Mouse (Mus musculus) thymus, postnatal 36 days (tissue): ENCODE results near the gene Gm20388.

Experiments used
- DNase-seq, 2 experiments: peaks; one replicate each; pipeline ENCODE4 v3.0.0; 2022; ENCODE audit warnings: mixed read lengths in 2 of 2

Gene Gm20388

DNA sequence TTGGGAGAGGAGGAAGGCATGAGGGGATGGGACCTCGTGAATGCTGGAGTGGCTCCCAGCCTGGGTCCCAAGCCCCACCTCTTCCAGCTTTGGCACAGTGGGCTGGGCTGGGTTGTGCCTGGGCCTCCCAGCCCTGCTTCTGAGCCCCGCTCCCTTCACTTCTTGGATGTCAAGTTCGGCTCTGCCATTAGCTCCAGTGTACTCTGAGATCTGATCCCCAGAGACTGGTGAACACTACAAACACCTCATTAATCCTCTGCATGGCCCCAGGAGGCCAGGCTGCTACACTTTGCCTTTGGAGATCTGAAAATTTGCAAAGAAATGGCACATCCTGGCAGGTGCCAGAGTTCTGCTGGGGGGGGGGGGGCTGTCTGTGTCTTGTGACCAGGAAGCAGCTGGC is 1858.5 kb downstream of the Gm20388 start:
- DNase-seq = no peak

DNA sequence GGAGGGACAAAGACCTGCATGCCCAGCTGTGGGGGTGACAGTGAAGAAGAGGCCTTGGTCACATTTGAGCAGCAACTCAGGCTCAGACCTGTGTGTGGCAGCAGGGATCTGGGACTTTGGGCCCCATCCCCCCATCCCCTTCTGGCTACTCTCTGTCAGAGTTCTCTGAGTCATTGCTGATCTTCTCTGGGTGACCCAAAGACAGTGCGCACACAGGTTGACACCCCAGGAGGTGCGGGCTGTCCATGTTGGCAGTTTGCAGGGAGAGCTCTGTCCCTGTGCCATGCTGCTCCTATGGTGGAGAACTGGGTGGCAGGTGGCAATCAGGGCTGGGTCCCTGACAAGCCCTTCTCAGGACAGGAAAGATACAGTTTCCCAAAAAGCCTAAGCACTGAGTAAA is 1859.0 kb downstream of the Gm20388 start:
- no peak for DNase-seq

DNA sequence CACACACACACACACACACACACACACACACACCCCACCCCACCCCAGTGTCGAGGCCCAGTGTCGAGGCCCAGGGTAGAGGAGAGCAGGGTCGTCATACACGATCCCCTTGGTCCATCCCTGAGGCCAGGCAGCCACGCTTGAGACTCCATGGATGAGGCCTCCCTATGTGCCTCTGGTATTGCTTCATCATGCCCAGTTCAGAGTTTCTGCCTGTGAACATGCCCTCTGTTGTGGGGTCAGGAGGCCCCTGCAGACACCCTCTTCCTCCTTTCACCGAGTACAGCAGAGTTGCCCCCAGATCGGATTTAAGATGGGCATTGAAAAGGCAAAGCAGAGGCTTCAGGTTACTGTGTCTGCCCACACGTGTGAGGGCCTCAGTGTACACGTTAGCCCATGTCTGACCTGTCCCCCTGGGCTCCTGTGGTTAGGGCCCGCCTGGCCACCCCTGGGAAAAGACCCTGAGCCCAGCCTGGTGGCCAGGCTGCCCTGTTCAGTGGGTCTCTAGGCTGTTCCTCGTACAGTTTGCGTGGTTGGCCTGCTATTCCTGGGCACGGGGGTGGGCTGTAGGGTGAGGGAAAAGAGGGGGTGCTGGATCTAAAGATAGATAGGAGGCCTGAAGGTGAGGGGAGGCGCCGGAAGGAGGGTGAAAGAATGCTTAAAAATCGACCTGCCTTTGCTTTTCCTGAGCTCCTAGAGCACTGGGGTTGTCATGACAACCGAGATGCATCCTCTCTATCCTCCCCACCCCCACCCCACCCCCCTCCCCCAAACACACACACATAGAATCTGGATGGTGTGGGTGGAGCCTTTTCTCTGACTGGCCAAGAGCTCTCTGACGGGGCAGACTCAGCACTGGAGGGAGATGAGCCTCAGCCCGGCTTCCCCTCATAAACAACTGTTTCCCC is 1860.5 kb downstream of the Gm20388 start:
- no peak for DNase-seq

DNA sequence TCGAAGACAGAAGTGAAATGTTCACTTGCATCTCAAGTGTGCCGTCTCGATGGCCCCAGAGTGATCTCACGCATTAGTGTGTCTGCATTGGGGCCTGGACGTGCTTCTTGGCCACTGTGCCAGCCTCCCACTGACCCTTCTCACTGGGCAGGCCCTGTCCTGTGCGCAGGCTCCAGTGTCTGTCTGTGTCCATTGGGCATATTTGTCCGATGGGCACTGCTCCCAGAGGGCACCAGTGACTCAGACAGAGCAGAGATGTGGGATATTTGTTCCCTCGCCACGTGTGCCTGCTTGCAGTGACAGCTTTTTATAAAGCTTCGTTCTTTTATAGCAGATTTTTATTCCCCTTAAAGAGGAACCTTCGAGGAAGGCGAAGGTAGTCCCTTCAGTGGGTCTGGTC is 1863.2 kb downstream of the Gm20388 start:
- DNase-seq = no peak

DNA sequence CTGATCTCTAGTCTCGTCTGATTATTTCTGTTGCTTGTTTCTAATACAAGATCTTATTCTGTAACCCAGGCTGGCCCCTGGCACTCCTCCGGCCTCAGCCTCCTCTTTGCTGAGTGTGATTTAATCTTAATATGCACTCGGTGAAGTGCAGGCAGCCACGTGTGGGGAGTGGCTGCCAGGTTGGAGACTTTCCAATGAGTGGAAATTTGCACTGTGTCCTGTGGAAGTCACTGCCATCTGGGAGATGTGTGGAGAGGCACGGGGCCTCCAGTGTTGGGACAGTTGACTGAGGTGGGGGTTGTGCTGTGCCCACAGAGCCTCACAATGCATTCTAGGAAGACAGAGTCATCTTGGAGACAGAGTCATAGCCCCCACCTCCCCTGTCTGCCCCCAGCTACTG is 1871.9 kb downstream of the Gm20388 start:
- no peak for DNase-seq

DNA sequence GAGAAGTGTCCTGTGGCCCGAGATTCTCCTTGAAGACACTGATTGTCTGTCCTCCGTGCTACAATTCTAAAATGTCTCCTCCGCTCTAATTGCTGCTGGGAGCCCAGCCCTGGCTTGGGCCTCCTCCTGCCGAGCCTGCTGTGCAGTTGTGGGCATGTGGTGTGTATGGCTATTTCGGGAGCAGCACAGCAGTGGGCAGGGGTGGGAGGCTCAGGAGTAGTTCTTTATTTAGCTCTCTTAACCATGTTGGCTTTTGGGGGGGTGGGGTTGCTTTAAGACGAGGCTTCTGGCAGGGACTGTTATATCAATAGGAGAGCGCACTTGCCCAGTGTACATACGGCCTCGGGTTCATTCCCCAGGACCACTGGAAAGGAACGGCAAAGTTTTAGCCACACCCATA is 1875.9 kb downstream of the Gm20388 start:
- DNase-seq = no peak

DNA sequence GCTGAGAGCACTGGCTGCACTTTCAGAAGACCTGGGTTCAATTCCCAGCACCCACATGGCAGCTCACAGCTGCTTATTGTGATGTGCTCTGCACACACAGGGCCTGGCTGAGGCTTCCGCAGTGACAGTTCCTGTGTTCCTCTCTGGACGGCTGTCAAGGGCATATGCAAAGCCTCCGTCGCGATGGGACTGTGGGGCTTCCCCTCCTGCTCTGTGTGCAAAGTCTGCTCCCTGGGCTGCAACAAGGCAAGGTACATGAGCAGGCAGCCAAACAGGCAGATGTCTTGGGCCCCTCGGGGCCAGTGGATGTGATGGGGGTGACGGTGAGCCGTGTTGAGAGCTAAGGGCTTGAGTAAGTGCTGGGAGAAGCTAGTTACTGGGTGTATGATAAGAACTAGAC is 1878.1 kb downstream of the Gm20388 start:
- DNase-seq = no peak

DNA sequence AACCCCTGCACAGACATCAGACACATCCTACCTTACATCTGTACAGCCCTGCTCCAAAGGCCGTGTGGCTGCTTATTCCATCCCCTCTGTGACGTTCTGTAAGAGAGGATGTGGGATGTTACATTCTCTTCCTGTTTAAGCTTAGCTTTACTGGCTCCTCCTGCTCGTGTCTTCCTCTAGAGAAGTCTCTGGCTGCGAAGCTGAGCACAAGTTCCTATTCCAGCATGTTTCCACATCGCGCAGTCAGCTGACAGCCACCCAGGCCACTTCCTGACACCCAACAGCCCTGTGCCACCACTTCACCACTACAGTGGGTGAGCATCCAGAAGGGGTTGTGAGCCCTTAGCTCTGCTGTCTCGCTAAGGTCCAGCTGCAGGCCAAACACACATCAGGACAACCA is 1881.5 kb downstream of the Gm20388 start:
- DNase-seq = no peak

DNA sequence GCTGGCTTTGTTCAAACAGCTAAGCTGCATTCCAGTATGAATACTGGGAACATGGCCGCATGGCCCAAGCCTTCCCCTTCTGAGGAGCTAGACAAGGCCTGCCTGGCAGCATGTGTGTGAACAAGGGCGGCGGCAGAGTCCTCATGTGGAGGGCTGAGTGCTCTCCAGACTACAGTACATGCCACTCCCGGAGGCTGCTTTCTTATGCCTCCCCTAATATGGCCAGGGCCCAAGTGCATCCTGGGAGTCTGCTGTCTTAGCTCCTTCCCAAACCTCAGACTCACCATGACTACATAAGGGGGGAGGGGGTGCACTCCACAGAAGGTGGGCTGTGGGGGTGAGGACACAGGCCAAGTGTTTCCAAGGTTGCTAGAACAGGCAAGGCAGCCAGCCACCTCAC is 1882.0 kb downstream of the Gm20388 start:
- no peak for DNase-seq

DNA sequence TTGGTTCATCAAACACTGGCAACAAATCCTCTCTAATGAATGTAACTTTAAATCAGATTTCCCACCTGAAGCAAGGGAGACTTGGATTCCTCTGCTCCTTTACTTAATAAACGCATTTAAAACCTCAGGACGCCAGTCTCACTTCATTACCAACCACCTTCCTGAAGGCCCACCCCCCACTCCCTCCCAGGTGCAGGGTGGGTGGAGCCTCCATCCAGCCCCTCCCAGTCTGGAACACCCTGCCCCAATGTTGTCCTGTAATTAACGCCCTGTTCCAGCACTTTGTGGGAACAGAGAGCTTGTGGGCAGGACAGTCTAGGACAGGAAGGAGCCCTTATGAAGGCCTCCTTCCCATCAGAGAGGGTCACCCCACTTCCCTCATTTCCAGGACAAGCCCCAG is 1883.5 kb downstream of the Gm20388 start:
- DNase-seq = no peak

DNA sequence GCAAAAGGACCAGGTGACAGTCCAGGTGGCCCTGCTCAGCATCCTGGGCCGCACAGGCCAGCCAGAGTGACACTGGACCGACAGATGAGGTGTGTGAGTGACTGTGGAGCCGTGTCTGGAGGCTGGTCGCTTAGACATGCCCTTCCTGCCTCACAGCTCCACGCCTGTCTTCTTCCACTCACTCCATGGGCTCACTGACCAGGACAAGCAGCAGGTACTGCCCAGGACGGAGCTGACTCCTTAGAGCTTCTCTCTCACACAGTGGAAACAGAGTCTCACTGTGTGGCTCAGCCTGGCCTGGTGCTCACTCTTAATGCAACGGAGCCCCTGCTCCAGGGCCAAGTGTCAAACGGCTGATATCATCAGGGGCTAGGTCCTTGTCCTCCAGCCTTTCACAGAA is 1884.8 kb downstream of the Gm20388 start:
- DNase-seq = no peak

DNA sequence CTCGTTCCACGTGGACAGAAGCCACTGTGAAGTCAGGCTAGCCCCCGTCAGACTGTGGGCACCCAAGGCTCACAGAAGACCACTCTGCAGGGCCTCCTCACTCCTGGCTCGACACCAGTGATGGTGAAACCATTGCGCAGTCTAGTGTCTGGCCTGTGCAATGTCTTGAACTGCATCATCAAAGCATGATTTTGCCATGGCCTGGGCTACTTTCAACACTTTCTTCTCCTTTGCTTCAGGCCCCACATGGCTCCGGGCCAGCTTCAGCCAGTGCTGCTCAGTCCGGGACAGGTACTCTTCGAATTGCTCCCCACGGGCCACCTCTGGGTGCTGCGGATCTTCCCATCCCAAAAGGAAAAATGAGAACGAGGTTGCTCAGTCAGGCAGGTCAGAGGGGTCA is 1885.8 kb downstream of the Gm20388 start:
- DNase-seq = no peak

DNA sequence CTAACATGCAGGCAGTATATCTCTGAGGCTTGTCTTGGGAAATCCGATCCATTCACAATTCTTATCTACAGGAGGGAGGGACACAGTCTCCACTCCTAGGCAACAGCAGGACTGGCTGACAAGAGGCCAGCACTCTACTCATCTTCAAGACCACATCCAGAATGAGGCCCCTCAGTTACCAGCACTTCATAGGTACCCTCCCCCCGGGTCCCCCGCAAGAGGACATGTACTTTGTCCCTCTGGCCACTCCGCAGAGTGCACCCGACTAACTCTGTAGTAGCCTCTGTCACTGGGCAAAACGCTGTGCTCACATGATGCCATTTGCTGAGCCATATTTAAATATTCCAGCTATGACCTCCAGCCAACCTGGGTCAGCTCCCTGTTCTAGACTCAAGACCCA is 1887.8 kb downstream of the Gm20388 start:
- DNase-seq = no peak

DNA sequence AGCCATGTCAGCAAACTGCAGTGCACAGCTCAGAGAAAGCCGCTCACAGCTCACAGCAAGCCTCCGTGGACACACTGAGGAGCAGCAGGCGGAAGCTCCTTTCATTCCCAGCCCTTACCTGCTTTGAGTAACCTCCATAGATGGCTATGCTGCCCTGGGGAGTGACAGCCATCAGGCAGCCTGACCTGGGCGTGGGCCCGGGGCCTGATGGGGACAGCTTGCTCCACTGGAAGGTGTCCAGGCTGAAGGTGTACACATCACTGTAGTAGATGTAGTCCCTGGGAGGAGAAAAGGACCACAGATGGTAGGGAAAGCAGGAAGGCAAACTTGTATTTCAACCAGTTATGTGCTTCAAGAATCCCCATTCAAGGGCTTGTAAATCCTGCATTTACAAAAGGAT is 1894.2 kb downstream of the Gm20388 start:
- no peak for DNase-seq

DNA sequence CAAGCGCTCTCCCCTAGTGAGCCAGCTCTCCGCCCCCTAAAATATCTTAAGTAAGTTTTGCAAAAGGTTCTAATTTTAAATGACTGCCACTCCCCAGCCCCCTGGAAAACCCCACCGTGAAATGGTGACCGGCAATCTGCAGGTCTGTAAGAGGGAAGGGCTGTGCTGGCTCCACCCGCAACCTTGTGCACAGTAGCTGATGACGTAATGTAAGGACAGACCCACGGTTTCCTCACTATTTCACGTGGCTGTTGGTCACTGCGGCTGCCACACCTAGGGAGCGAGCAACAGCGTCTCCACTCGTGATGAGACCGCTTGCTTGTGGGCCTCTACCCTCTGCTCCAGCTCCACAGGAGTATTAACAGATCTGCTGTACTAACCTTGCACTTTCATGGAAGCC is 1895.5 kb downstream of the Gm20388 start:
- no peak for DNase-seq

DNA sequence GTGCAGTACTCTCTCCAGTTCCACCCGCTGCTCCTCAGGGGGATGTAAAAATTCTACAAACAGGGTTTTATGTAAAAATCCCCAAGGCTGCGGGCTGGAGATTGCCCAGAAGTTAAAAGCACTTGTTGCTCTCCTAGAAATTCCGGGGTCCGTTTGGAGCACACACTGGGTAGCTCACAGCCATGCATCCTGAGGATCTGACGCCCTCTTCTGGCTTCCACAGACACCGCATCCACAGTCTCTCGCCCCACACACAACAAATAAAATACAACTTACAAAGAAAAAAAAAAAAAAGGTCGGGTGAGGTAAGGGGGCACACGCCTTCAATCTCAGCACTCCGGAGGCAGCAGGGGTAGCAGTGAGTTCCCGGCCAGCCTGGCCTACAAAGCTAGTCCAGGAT is 1897.4 kb downstream of the Gm20388 start:
- DNase-seq = no peak

DNA sequence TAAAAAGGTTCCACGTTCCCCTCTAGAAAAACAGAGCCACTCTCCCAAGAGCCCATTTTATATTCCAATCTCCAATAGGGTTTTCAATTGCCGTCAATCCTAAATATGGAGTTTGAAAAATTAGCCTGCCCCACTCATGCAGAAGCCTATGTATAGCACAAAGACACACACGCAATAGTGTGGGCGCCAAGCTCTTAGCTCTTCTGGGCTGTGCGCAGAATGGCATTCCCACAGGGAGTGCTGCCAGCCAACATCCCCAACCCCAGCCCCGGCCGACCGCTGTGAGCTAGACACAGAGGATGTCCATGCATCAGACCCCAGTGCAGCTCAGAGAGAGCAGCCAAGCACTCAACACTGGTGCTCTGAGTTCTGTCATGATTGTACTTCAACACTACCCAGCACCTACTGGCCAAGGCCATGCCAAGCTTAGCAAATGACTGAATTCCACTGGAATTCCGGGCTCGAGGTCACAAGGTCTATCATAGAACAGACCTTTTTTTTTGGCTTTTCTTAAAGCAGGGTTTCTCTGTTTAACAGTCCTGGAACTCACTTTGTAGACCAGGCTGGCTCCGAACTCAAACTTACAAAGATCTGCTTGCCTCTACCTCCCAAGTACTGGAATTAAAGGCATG is 1899.0 kb downstream of the Gm20388 start:
- no peak for DNase-seq

DNA sequence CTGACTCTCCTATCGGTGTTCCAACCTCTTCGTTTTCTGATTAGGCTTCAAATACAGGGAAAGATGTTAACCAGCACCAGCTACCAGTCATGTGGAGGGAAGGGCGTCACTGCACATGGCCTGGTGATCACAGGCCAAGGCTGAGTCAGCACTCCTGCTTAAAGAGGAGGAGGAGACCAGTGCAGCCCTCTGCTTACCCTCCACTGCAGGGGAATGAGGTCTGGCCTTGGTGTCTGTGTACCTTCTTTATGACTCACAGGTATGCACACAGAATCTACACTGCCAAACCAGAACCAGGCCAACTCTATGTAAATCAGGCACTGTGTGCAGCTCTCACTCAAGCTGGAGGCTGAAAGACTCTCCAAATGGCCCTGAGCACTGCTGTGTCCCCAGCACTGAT is 1900.9 kb downstream of the Gm20388 start:
- DNase-seq = no peak

DNA sequence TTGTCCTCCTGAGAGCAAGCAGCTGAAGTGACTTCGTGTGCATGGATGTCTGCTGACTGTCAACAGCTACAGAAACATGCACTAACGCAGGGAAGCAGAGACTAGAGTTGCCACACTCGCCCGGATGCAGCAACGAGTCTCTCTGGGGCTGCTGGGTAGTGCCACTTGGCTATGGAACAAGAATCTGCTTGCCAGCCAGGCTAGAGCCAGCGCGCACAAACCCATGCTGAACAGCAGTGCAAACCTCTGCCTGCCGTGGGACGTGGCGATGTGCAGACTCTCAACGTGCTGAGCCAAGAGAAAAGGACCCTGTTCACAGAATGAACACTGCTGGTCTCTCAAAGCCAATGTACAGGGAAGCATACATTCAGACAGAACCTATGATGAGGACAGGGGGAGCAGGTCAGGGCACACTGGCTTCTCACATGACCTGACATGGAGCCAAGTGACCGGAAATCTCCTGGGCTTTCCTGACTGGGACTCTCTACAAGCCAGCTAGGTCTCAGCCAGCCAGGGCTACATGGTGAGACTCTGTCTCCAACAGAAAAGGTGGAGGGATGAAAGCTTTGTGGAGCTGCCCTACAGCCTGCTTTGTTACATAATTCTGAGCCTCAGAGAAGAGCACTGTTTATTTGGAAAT is 1901.4 kb downstream of the Gm20388 start:
- DNase-seq = no peak

DNA sequence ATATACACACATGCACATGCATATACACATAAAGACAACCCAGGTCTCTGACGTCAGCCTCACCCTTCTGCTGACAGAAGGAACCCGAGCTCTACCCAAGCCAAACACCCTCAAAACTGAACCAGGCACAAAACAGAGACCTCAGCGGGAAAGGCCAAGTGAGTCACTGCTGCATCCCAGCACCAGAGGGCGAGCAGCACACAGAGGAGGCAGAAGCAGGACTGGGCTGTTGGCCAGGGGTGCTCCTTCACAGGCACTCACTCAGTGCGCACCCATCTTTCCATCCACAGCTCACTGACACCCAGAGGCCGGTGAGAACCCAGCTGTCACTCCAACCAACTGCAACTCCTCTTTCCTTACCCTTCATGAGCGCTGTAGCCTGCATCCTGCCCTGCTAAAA is 1907.6 kb downstream of the Gm20388 start:
- no peak for DNase-seq

DNA sequence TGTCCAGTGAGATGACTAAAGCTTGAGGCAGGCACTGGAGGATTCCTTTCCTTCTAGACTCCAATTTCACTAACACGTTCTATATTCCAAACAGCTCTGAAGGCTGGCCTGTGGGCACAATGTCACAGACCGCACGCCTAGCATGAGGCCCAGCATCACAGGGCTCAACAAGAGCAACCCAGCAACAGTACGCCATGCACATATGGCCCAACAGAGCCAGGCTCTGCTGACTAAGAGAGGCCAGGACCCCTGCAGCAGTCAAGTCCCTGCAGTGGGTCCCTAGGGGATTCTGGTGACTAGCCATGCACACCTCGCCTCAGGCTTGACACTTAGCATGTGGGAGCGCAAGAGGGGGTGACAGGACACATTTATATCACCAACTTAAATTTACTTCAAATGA is 1910.2 kb downstream of the Gm20388 start:
- DNase-seq = no peak

DNA sequence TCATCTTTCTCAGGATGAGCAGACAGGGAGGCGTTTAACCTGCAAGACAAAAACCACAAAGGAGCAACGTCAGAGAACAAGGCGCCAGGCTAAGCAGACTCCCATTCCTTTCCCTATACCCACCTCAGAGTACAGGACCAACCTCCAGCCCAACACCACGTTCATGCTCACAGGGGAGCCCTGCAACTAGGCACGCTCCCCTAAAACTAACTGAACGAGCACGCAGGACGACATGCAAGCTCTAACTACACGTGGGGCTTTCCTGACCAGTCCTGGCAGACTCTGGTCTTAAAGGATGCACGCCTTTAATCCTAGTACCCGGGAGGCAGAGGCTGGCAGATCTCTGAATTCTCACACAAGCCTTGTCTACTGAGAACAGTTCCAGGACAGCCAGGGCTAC is 1910.7 kb downstream of the Gm20388 start:
- DNase-seq = no peak

DNA sequence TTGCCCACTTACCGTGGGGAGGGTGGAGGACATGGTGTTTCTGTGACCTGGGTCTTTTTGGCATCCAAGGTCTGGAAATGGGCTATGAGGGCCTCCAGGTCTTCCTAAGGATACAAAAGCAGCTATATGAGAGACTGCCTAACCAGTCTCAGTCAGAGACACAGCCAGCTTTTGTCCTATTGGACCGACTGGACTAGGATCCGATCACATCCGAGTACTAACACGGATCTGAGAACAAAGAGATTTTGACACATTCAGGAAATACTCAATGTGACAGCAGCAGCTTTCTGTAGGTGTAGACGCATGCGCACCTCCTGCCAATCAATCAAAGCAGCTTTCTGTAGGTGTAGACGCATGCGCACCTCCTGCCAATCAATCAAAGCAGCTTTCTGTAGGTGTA is 1911.1 kb downstream of the Gm20388 start:
- no peak for DNase-seq

DNA sequence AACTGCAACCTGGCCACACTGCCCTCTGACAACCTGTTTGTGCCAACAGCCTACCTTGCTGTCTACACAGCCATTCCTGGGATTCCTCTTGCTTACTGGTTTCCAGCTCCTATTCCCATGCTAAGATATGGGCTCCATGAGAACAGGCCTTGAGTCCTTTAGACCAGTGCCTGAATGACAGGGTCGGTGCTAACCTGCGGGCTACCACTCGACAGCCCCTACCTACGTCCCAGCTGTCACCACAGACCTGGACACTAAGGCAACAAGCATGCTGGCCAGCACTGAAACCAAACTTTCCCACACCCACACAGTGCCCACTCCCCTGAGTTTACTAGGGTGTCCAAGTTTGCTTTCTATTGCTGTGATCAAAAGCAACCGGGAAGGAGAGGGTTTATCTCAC is 1917.1 kb downstream of the Gm20388 start:
- DNase-seq = no peak
